Mouse (Mus musculus) stomach, postnatal 0 days (tissue): Measurements from ENCODE around the gene Cdc14a.

ENCODE experiments used
- CTCF ChIP-seq: IDR thresholded peaks from 2 replicates; pipeline ENCODE4 v1.5.1; 2016; ENCODE audit warnings: antibody characterized with exemption, low read depth, mild to moderate bottlenecking, moderate library complexity
- EP300 ChIP-seq: optimal IDR thresholded peaks from 2 replicates; pipeline ENCODE3; 2016; ENCODE audit warnings: antibody characterized with exemption

DNA sequence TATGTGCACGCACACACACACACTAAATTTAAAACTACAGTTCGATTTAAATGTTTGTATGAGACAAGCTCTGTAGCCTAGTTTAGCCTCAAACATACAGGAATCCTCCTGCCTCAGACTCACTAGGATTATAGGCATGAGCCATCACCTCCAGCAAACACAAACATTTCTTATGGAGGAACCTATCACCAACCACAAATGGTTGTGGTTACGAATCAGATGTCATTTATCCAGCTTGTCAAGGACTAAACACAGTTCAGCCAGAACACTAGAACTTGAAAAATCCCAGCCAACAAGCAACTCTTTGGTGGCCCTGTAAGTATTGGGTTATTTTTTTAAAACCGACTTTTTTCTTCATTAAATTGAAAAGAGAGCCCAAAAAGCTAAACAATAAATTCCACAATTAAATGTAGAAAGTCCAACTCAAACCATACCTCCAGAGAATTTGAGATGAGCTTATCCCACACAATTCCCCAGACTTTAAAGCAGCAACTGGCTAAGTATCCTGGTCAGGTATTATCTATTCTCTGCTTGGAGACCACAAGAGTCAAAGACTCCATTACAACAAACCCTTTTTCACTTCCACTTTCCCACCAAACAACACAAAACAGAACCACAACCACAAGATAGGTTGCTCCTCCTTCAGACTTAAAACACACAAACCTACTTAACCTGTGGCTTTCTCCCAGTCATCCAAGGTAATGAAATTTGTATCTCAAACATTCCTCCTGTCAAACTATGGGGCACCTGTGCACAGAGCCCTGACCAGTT lies 10.7 kb downstream of the Cdc14a start:
- TF ChIP-seq EP300: no peak
- TF ChIP-seq CTCF: no peak
